Mouse (Mus musculus): Measurements from ENCODE around the gene Pak4.

DNA sequence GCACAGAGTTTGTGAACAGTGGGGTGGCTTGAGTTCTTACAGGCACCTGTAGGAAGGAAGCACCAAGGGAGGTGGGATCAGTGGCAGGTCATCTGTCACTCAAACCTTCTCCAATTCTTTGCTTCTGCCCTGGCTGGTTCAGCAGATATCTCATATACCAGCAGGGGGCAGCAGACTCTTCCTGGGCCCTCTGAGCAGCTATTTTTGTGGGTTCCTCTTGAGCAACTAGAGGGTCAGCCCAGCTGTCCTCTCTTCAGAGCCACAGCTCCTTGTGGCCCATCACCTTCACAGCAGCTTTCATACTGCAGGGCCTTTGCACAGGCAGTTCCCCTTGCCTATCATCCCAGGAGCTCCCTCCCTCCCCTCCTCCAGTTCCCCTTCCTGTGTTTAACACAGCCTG, 29.7 kb downstream of the Pak4 start:
- TF ChIP-seq CTCF (IDR thresholded peaks at IDR 0.05; ENCODE audit: borderline replicate concordance, control insufficient read depth, extremely low read depth, insufficient read depth, low read length, poor library complexity) (0 out of 2 replicates have a peak, but pooled peaks have one; percentile 73), POLR2A (IDR thresholded peaks at IDR 0.05; ENCODE audit: control insufficient read depth, extremely low read depth, insufficient read depth, low read length, poor library complexity) (no peak)

Data from thymus, adult 2 months (tissue).